Mouse (Mus musculus) layer of hippocampus, adult 18-20 months (tissue): ENCODE data around the gene Abi3bp. TPM values are rescaled to one million over a fixed set of nuclear protein-coding genes. Genes with fewer than 3 reads are reported as not detected.

ENCODE experiments used
- DNase-seq, 2 experiments: peaks; one replicate each; pipeline ENCODE4 v3.0.0; 2022; ENCODE audit warnings: low spot score in 2 of 2
- total RNA-seq, 2 experiments: library from RNA; stranded (reverse); gene quantifications; 2 replicates each; pipeline ENCODE4 v1.2.3; 2021

Abi3bp gene
- total RNA-seq, 2 experiments from 2014 or later = 0.89 to 1.1 TPM

- no peak for DNase-seq
These were observed 203.4 kb downstream of the Abi3bp start for GRCm38 (mm10) chr16:56681010-56681645.

- peak in 1 of 2 experiments; percentile 29 for DNase-seq
These were observed 209.1 kb downstream of the Abi3bp start for GRCm38 (mm10) chr16:56686747-56687146.

GRCm38 (mm10) chr16:56690715-56691114 is 213.0 kb downstream of the Abi3bp start:
- DNase-seq = no peak

- DNase-seq = no peak
These were observed 218.8 kb downstream of the Abi3bp start for GRCm38 (mm10) chr16:56696448-56696847.

- DNase-seq = no peak
These were observed 223.2 kb downstream of the Abi3bp start for GRCm38 (mm10) chr16:56700898-56701297.

- no peak for DNase-seq
These were observed 228.1 kb downstream of the Abi3bp start for GRCm38 (mm10) chr16:56705731-56706130.

GRCm38 (mm10) chr16:56710071-56710470 is 232.4 kb downstream of the Abi3bp start:
- no peak for DNase-seq

GRCm38 (mm10) chr16:56715608-56716007 is 237.9 kb downstream of the Abi3bp start:
- DNase-seq = no peak

- DNase-seq = peak in 1 of 2 experiments; percentile 14
These were observed 239.0 kb downstream of the Abi3bp start for GRCm38 (mm10) chr16:56716557-56717179.

GRCm38 (mm10) chr16:56717224-56718200 is 239.8 kb downstream of the Abi3bp start, which contains the start of gene Tfg:
Gene Tfg (minus strand): TSS chr16:56717450.
- DNase-seq = peak; percentile 98 to 99

GRCm38 (mm10) chr16:56719031-56719430 is 241.4 kb downstream of the Abi3bp start:
- no peak for DNase-seq

GRCm38 (mm10) chr16:56722357-56722756 is 244.7 kb downstream of the Abi3bp start:
- no peak for DNase-seq

GRCm38 (mm10) chr16:56724927-56725326 is 247.2 kb downstream of the Abi3bp start:
- DNase-seq = no peak

- DNase-seq = no peak
These were observed 251.4 kb downstream of the Abi3bp start for GRCm38 (mm10) chr16:56729060-56729459.

Other genes starting within 250 kb of the Abi3bp start
- 10 to 100 TPM; 56.0 to 56.4 TPM for gene Tfg, start 239.6 kb downstream of the Abi3bp start, total RNA-seq